Mouse (Mus musculus) intestine, embryonic 14.5 days (tissue): Measurements from ENCODE around the gene Gca. TPM values are rescaled to one million over a fixed set of nuclear protein-coding genes. Genes with fewer than 3 reads are reported as not detected.
A peak's percentile ranks its signal among the peaks of the same experiment; 100 is the strongest.

Experiments used
- ATAC-seq: fragments of 200-750 bp; cut with Nextera tagmentation; replicated peaks from 2 replicates; pipeline ENCODE4 v1.8.0; 2017; ENCODE audit warnings: low read depth, moderate number of reproducible peaks, moderate TSS enrichment, moderate library complexity; ENCODE audit not compliant: low FRiP score, low TSS enrichment
- DNase-seq: peaks from one replicate; pipeline ENCODE4 v3.0.0-alpha.2; 2018; ENCODE audit warnings: low spot score
- H3K27ac ChIP-seq: fragments of 300-500 bp; sonication (generic); 2 replicates; pipeline ENCODE4 v1.5.1; 2014; ENCODE audit warnings: low read depth, mild to moderate bottlenecking, control low read depth
- H3K27me3 ChIP-seq: fragments of 300-500 bp; sonication (generic); replicated peaks from 2 replicates; pipeline ENCODE4 v1.6.1; 2014; ENCODE audit warnings: low read length, control low read depth; ENCODE audit not compliant: control insufficient read depth, insufficient read depth
- H3K36me3 ChIP-seq: fragments of 300-500 bp; sonication (generic); 2 replicates; pipeline ENCODE4 v1.6.1; 2014; ENCODE audit warnings: low read length, control low read depth; ENCODE audit not compliant: control insufficient read depth, insufficient read depth
- H3K4me1 ChIP-seq: fragments of 300-500 bp; sonication (generic); replicated peaks from 2 replicates; pipeline ENCODE4 v1.6.1; 2014; ENCODE audit warnings: low read length, control low read depth, mixed read lengths; ENCODE audit not compliant: control insufficient read depth, insufficient read depth
- H3K4me2 ChIP-seq: fragments of 300-500 bp; sonication (generic); 2 replicates; pipeline ENCODE4 v1.6.1; 2014; ENCODE audit warnings: low read length
- H3K4me3 ChIP-seq: fragments of 300-500 bp; sonication (generic); 2 replicates; pipeline ENCODE4 v1.5.1; 2014; ENCODE audit warnings: low read depth, low read length, control low read depth, mixed read lengths
- H3K9ac ChIP-seq: fragments of 300-500 bp; sonication (generic); 2 replicates; pipeline ENCODE4 v1.6.1; 2014; ENCODE audit warnings: mild to moderate bottlenecking, low read length
- H3K9me3 ChIP-seq: fragments of 300-500 bp; sonication (generic); 2 replicates; pipeline ENCODE4 v1.6.1; 2016; ENCODE audit warnings: low read length, control low read depth; ENCODE audit not compliant: control insufficient read depth
- WGBS: fragments of 180-500 bp; shearing (Covaris S2); extraction: QIAGEN DNeasy Blood & Tissue Kit; methylation state at CpG from one replicate; pipeline ENCODE4 v1.1.7; 2014; 5-methylcytosine and 5-hydroxymethylcytosine counted together
- polyA plus RNA-seq: library from polyadenylated mRNA; unstranded; fragments of >200 nt; fragmentation: Nextera tagmentation; extraction: Ambion mirVana; gene quantifications from 2 replicates; pipeline ENCODE4 v1.2.1, GENCODE M21; 2014

Gene Gca
- polyA plus RNA-seq: 8.8 and 12.2 TPM in 2 replicates

DNA sequence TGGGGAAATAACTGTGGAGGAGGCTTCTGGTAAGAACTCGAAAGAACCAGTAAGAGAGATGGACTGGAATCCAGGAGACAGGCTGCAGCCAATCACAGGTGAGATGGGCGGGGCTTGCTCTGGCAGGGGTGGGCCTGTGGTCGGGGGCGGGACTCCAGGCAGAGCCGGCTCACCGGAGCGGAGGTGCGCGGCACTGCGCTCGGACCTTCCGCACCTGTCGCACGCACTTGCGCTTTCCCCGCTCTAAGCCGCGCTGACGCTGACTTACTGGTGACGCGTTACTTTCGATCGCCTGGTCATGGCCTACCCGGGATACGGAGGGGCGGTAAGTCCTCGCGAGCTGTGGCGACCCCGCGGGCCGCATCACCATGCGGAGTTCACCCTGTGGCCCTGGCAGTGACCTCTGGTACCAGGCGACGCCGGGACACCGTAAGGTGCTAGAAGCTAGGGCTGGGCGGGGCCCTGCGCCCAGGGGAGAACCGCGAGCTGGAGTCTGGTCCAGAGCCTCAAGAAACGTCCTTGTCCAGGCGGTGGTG is at the start of gene Gca:
Gene Gca, plus strand, starts transcription at position 151 of the 536 bp plus-strand sequence.
- Histone ChIP-seq H3K27ac (0 out of 2 replicates have a peak within 1 kb of the TSS, but pooled peaks have one; percentile 4), H3K9ac (peak within 1 kb of the TSS; percentile 39), H3K4me1 (no peaks in the 10 kb centered on the region), H3K9me3 (no peaks in the 10 kb centered on the region), H3K4me2 (peak within 1 kb of the TSS; percentile 81), H3K27me3 (no peaks in the 10 kb centered on the region; the same call in 1 of the 2 replicates), H3K4me3 (peak within 1 kb of the TSS; percentile 55), H3K36me3 (no peaks in the 10 kb centered on the region)
- WGBS: under 1% methylated on average over 43 of the region's 43 CpGs
- ATAC-seq (peak; percentile 97), DNase-seq (peak; percentile 87)

- H3K27ac ChIP-seq: no peak overlapping the region
- ATAC-seq: no peak
- no peaks in the 10 kb centered on the region for H3K4me1 ChIP-seq
- H3K9ac ChIP-seq: no peak overlapping the region
- 69% methylated on average over 7 of the region's 7 CpGs for WGBS
- H3K9me3 ChIP-seq: no peaks in the 10 kb centered on the region
- no peak overlapping the region for H3K4me3 ChIP-seq
- no peak overlapping the region for H3K4me2 ChIP-seq
- no peak for DNase-seq
- no peaks in the 10 kb centered on the region for H3K36me3 ChIP-seq
- H3K27me3 ChIP-seq: no peaks in the 10 kb centered on the region
Observed at GRCm38 (mm10) chr2:62618934-62619341, 45.1 kb upstream of the Gca start.

GRCm38 (mm10) chr2:62619679-62620078 is 44.4 kb upstream of the Gca start:
- Histone ChIP-seq H3K4me2 (no peak overlapping the region), H3K27ac (no peak overlapping the region)
- 55% methylated on average over 2 of the region's 2 CpGs for WGBS

DNA sequence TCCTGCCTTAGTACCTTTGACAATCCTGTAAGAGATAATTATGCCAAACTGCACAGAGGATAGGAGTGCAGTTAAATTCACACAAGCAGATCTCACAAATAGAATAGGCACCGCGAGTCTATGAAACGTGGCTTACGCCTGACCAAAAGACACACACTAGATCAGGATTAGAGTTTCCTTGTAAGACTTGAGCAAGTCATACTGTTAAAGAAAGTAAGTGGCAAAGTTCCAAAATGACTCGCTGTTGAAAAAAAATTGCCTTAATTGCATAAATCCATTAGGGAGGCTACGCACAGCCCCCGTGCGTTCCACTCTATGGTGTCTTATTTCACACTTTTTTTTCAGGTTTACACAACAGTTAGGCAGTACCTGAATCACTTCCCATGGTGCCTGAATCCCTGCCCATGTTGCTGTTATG is 41.1 kb upstream of the Gca start:
- DNase-seq: no peak
- H3K27me3 ChIP-seq: no peaks in the 10 kb centered on the region
- H3K4me1 ChIP-seq: no peaks in the 10 kb centered on the region
- H3K36me3 ChIP-seq: no peaks in the 10 kb centered on the region
- no peak overlapping the region for H3K27ac ChIP-seq
- no peak overlapping the region for H3K4me2 ChIP-seq
- WGBS: 72% methylated on average over 8 of the region's 8 CpGs
- H3K4me3 ChIP-seq: no peak overlapping the region
- no peak overlapping the region for H3K9ac ChIP-seq
- ATAC-seq: no peak
- no peaks in the 10 kb centered on the region for H3K9me3 ChIP-seq

More at GRCm38 (mm10) chr2:62619679-62620078, 44.4 kb upstream of the Gca start:
- no peak overlapping the region for H3K4me3 ChIP-seq
- no peaks in the 10 kb centered on the region for H3K27me3 ChIP-seq
- no peaks in the 10 kb centered on the region for H3K36me3 ChIP-seq
- H3K9me3 ChIP-seq: no peaks in the 10 kb centered on the region
- H3K4me1 ChIP-seq: no peaks in the 10 kb centered on the region
- no peak for ATAC-seq
- no peak for DNase-seq
- no peak overlapping the region for H3K9ac ChIP-seq

DNA sequence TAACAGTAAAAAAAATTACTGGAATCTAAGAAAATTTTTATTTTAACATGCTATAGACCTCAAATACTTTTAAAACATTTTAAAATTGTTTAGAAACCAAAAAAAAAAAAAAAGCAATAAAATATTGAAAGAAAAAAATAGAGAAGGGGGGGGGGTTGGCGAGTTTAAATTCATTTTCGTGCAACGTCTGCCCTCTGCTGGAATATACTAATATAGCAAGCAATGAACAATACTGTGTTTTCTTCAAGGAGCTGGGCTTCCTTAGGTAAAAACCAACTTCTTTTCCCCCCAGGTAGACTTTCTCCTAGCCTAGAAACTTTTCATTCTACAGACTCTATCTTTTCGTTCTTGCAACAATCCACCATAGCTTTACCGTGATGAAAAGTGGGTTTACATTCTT is 36.4 kb upstream of the Gca start:
- WGBS: 5% methylated on average over 5 of the region's 5 CpGs
- DNase-seq (no peak), ATAC-seq (no peak)
- no peak overlapping the region for H3K27ac ChIP-seq
- H3K9me3 ChIP-seq: no peaks in the 10 kb centered on the region
- no peak overlapping the region for H3K4me2 ChIP-seq
- H3K27me3 ChIP-seq: no peaks in the 10 kb centered on the region
- no peaks in the 10 kb centered on the region for H3K4me1 ChIP-seq
- no peaks in the 10 kb centered on the region for H3K36me3 ChIP-seq
- H3K9ac ChIP-seq: no peak overlapping the region
- H3K4me3 ChIP-seq: no peak overlapping the region

GRCm38 (mm10) chr2:62628356-62628755 is 35.7 kb upstream of the Gca start:
- no peak overlapping the region for H3K4me3 ChIP-seq
- H3K9me3 ChIP-seq: no peaks in the 10 kb centered on the region
- WGBS: 76% methylated on average over 5 of the region's 5 CpGs
- no peak overlapping the region for H3K27ac ChIP-seq
- no peak overlapping the region for H3K9ac ChIP-seq
- no peaks in the 10 kb centered on the region for H3K4me1 ChIP-seq
- no peaks in the 10 kb centered on the region for H3K36me3 ChIP-seq
- no peak for DNase-seq
- no peaks in the 10 kb centered on the region for H3K27me3 ChIP-seq
- no peak overlapping the region for H3K4me2 ChIP-seq
- no peak for ATAC-seq

DNA sequence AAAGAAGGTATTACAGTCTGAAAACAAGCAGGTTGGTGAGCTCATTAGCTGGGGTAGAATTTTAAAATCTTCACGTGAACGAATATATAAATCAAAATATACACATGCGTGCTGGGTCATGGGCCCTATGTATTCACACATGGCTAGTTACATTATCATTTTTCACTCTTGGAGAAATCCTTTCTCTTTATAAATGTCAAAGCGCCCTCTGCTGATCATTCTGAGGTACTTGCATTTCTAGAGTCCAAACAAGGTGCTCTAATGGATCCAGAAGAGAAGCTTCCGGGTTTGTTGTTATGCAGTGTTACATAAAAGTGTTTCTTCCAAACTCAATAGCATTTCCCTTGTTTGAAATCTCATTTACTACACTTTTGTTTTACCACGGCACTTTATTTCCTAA is 33.6 kb upstream of the Gca start:
- ATAC-seq: no peak
- no peaks in the 10 kb centered on the region for H3K4me1 ChIP-seq
- no peak overlapping the region for H3K27ac ChIP-seq
- no peak overlapping the region for H3K4me3 ChIP-seq
- WGBS: 23% methylated on average over 6 of the region's 6 CpGs
- no peaks in the 10 kb centered on the region for H3K36me3 ChIP-seq
- DNase-seq: no peak
- H3K9me3 ChIP-seq: no peaks in the 10 kb centered on the region
- no peak overlapping the region for H3K4me2 ChIP-seq
- no peak overlapping the region for H3K9ac ChIP-seq
- no peaks in the 10 kb centered on the region for H3K27me3 ChIP-seq

- Histone ChIP-seq H3K36me3 (no peaks in the 10 kb centered on the region), H3K4me3 (no peak overlapping the region), H3K9ac (no peak overlapping the region), H3K27ac (no peak overlapping the region), H3K4me2 (no peak overlapping the region), H3K4me1 (no peaks in the 10 kb centered on the region; the same call in 1 of the 2 replicates), H3K27me3 (no peaks in the 10 kb centered on the region), H3K9me3 (no peaks in the 10 kb centered on the region)
- 79% methylated on average over 2 of the region's 2 CpGs for WGBS
- no peak for DNase-seq
- ATAC-seq: no peak
Observed at GRCm38 (mm10) chr2:62639869-62640268, 24.2 kb upstream of the Gca start.
